Mouse (Mus musculus) heart, postnatal 10 days (tissue): ENCODE results near the gene Tfrc. TPM values are rescaled to one million over a fixed set of nuclear protein-coding genes. Genes with fewer than 3 reads are reported as not detected.
"Not testable (repeated sequence)": the region's sequence is repeated elsewhere in the genome, so short reads cannot be mapped to it uniquely, and the experiment has no call there.

Experiments used
- DNase-seq, 2 experiments: peaks; one replicate each; pipeline ENCODE4 v3.0.0; 2021
- intact Hi-C: fragments of 180-260 bp; cut with DNase I; formaldehyde crosslinking; loops from one replicate; pipeline ENCODE4 v1.15.1; 2025
- total RNA-seq, 2 experiments: library from RNA; stranded (reverse); gene quantifications; 2 replicates each; pipeline ENCODE4 v1.2.3; 2021

Gene Tfrc
- total RNA-seq, 2 experiments from 2014 or later: 180 to 317 TPM

DNA sequence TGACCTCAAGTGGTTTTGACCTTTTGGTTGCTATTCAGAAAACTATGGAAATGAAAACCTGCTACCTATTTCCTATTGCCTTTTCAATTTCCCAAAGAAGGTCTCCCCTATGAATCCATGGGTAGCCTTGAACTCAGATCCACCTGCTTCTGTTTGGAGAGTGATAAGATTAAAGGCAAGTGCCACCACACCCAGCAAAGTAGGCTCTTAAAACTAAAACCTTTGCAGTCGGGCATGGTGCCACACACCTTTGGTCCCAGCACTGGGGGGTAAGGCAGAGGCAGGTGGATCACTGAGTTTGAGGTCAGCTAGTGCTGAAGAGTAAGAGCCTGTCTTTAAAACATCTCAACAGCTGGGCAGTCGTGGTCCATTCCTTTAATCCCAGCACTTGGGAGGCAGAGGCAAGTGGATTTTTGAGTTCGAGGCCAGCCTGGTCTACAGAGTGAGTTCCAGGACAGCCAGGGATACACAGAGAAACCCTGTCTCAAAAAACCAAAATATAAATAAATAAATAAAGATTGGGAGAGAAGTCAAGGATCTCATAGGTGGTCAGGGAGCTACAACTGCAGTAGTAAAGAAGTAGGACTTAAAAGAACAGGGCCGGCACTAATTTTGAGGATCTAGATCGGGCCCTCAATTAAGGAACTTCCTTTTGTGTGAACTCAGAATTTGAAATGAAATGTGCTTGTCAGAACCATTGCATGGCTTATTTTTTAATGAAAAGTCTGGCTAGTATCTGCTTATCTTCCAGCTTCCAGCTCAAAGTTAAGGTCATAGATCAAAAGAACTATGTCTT, 1.9 kb downstream of the Tfrc start:
- peak in 1 of 2 experiments; percentile 17 for DNase-seq
- intact Hi-C loops: loop anchor here (2.0 to 5.0 kb wide), 2 partner anchors 88 to 102 kb away; no protein-coding TSS in a partner anchor

DNA sequence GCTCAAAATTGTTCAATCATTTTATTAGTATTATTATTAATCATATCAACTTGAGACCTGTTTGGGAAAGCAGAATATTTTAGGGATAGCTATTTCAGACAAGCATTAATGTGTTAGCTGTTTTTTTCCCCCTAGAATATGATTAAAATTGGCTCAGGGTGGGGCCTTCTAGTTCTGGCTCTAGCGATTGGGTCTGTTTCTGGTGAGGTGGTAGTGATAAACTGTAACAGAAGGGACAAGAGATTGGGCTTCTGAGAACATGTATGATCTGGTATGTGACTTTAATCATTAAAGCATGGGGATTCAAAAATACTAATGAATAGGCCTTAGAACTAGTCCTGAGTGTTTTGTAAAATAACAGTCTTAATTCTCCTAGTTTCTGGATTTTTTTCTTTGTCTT, 3.3 kb downstream of the Tfrc start:
- intact Hi-C loops: loop anchor here (5.0 kb wide), 1 partner anchor 90 kb away; no protein-coding TSS in a partner anchor
- DNase-seq: no peak

DNA sequence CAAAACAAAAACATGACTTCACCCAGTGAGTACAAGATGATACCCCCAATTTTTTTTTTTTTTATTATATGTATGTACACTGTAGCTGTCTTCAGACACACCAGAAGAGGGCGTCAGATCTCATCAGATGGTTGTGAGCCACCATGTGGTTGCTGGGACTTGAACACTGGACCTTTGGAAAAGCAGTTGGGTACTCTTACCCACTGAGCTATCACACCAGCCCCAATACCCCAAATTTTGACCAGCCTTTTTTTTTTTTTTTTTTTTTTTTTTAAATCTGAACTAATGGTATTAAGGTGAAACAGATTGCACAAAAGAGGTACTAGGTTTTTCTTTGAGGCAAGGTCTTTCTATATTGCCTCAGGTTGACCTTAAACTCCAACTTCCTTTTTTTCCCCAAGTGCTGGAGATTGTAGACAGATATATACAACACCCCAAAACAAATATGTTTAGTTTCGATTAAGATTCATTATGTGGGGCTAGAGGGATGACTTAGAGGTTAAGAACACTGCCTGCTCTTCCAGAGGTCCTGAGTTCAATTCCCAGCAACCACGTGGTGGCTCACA, 4.6 kb downstream of the Tfrc start:
- intact Hi-C loops: loop anchor here (5.0 kb wide), 1 partner anchor 91 kb away; no protein-coding TSS in a partner anchor
- no peak for DNase-seq

DNA sequence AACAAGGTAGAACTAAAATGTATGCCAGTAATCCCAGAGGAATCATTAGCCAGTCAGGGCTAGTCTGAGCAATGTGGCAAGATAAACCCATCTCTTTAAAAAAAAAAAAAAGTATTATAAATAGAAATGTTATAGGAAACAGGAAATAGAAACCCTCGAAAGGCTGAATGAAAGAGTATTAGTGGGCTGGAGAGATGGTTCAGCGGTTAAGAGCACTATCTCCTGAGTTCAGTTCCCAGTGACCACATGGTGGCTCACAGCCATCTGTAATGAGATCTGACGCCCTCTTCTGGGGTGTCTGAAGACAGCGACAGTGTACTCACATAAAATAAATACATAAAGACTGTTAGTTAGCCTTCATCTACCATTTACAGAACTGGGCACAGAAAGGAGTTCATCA, 5.3 kb downstream of the Tfrc start:
- intact Hi-C loops: loop anchor here (5.0 kb wide), 1 partner anchor 92 kb away; no protein-coding TSS in a partner anchor

DNA sequence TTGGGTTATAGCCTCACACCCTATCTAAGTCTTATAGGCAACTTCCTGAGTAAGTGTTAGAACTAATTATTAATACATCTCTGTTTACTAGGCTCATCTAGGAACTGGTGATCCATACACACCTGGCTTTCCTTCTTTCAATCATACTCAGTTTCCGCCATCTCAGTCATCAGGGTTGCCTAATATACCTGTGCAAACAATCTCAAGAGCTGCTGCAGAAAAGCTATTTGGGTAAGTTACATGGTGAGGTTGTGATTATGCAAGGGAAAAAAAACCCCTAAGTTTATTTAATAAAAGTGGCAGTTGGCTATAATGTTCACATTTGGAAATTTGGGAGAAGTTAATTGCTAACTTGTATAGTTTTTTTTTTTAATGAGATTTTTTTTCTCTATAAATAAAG, 10.2 kb downstream of the Tfrc start:
- no peak for DNase-seq
- intact Hi-C loops: no loop called here

More for the DNA sequence above, 5.3 kb downstream of the Tfrc start:
- no peak for DNase-seq

DNA sequence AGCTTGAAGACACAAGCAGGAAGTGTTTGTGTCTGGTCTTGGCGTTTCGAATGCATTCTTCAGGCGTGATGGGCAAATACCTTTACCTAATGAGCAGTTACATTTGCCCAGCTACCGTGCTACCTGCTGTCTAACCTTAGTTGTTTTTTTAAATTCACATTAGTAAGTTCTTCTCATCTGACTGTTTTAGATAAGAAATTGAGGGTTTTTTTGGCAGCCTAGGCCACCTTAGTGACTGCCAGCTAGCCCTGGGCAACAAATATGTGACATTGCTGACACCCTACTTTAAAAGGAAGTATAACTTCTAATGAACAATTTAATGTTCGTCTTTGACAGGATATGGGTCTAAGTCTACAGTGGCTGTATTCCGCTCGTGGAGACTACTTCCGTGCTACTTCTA, 19.4 kb downstream of the Tfrc start:
- intact Hi-C loops: no loop called here
- no peak for DNase-seq

DNA sequence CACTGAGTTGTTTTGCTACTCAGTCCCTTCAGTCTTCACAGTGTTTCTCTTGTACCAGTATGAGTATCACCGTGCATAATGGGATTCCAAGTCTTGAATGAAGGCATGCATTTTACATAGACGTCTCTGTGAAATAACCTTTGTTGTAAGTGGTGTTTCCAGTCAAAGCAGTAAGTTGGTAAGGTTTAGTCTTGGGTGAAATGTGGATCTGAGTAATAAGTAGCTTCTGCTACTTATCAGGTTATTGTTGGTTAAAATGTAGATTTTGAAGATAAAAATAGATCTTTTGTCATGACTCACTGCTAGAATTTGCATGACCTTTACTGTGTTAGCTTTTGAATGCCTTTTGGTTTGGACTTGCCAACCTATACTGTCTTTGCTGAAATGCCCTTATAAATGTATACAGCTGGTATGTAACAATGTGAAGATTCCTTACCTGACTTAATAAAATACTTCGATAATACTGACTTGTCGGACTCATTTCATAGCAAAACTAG, 23.7 kb downstream of the Tfrc start:
- no peak for DNase-seq
- intact Hi-C loops: no loop called here

DNA sequence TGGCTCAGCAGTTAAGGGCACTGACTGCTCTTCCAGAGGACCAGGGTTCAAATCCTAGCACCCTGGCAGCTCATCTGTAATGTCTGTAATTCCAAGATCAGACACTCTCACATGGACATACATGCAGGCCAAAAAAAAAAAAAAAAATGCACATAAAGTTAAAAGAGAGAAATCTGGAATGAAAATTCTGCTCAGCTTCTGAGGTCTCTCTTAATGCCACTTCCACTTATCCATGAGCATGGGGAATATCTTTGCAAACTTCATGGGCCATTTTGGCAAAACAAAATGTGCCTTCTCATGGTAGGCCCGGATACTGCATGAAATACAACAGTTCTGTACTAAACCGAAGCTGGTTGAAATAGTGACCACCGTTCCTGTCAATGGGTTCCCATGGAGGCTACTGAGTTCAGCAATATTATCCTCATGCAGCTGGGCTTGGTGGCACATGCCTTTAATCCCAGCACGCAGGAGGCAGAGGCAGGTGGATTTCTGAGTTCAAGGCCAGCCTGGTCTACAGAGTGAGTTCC, 24.8 kb downstream of the Tfrc start:
- no peak for DNase-seq
- intact Hi-C loops: no loop called here

DNA sequence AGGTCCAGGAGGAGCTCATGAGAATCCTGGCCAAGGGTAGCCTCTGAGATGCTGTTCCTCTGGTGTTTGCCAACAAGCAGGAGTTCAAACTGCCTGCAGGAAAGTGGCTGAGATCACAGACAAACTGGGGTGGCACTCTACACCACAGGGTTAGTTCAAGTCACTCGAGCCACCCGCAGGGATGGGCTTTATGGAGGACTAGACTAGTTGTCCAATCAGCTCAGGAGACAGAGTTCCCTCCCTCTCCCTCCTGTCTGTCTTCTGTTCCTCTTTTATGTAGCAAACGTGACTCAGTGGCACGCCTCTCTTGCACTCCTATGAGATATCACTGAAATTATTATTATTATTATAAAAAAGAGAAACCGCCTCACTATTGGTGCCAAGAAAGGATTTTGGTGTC, 25.5 kb downstream of the Tfrc start:
- intact Hi-C loops: no loop called here
- no peak for DNase-seq

DNA sequence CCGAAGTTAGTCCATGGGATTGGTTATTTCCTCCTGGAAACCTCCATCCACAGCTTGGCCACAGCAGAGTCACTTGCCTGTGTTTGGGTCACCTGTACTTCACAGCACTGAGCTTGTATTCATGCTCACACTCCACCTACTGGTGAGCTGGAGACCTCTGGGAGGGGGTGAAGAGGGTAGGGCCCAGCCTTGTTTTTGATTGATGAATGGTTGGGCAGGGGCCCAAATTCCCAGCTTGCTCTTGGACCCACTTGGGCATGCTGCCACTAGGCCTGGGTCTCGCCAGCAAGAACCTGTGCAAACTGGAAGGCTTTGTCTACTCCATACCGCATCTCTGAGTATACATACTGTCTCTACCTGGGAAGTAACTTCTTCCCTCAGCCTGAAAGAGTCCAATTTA, 26.6 kb downstream of the Tfrc start:
- no peak for DNase-seq
- intact Hi-C loops: loop anchor here (5.0 kb wide), 1 partner anchor 128 kb away; no protein-coding TSS in a partner anchor

DNA sequence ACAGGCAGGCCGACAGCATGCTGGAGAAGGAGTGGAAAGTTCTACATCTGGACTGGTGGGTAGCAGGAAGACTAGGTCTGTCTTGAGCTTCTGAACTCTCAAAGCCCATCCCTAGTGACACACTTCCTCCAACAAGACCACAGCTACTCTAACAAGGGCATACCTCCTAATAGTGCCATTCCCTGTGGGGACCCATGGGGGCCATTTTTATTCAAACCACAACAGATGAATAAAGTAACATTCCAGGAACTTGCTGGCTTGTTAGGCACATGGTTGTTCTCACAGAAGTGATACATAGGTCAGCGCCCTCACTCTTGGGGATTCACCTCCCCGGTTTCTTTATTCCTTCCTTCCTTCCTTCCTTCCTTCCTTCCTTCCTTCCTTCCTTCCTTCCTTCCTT, 27.6 kb downstream of the Tfrc start:
- intact Hi-C loops: loop anchor here (5.0 kb wide), 1 partner anchor 129 kb away; no protein-coding TSS in a partner anchor
- DNase-seq: no peak

DNA sequence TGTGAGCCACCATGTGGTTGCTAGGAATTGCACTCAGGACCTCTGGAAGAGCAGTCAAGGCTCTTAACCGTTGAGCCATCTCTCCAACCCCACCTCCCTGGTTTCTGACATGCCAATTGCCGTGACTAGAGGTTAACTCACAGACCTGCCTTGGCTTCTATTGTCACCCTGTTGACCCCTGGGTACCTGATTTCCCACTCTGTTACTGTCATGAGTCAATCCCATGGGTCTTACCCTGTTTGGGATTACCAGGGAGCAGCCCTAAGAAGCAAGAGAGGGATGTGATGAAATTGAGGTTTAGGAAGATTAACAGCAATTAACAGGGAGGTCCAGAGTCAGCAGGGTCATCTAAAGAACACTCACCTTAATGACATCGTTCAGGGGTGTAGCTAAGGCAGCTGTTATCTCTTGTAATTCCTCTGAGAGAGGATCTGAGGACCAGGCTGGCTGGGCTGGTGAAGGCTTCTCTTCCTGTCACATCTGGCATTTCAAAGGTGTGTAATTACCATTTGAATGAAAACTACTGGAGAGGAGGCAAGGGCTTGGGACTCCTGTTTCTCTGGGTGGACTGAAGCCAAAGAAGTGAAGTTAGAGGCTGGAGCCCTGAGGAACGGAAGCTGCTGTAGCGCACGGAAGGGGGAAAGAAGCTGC, 28.3 kb downstream of the Tfrc start:
- intact Hi-C loops: loop anchor here (5.0 kb wide), 1 partner anchor 130 kb away; no protein-coding TSS in a partner anchor
- no peak for DNase-seq

DNA sequence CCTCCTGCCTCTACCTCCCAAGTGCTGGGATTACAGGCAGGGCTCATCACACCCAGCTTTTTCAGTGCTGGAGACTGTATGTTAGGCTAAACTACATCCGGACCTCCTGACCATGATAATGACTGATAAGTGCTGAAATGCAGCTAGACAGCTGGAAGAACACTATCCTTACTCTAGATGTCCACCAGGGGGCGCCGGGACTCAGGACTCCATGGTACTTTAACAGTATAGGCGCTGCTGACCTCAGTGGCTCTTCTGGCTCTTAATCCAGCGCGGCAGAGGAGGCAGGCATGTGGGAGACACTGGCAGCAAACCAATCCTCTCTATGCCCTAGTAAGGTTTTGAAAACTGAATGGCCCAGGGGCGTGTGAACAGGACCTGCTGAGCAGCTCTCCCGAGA, 29.8 kb downstream of the Tfrc start:
- peak; percentile 83 to 92 for DNase-seq
- intact Hi-C loops: loop anchor here (1.0 to 5.0 kb wide), 3 partner anchors 44 to 131 kb away; no protein-coding TSS in a partner anchor

DNA sequence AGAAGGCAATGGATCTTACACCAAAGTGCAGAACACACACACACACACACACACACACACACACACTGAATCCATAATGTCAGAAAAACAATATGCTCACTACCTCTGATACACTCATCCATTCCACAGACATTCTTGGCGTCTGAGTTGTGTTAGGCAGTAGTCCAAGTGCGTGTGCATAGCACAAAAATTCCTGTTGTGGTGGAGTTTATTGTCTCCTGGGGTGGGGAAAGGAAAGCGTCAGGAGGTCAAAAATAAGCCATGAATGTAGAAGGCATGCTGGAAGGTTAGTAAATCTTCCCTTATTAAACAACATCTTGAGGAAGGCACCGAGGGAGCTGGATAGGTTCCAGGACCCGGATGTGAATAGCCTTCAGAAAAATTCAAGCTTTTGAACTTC, 31.4 kb downstream of the Tfrc start:
- DNase-seq: peak in 1 of 2 experiments; percentile 32
- intact Hi-C loops: no loop called here

DNA sequence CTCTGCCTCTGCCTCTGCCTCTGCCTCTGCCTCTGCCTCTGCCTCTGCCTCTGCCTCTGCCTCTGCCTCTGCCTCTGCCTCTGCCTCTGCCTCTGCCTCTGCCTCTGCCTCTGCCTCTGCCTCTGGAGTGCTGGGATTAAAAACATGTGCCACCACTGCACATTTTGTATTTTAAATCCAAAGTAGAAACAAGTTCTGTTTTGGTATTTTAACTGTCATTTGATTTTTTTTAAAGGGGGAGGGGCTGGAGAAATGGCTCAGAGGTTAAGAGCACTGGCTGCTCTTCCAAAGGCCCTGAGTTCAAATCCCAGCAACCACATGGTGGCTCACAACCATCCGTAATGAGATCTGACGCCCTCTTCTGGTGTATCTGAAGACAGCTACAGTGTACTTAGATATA, 32.0 kb downstream of the Tfrc start:
- DNase-seq, intact Hi-C loops: not testable (repeated sequence)

DNA sequence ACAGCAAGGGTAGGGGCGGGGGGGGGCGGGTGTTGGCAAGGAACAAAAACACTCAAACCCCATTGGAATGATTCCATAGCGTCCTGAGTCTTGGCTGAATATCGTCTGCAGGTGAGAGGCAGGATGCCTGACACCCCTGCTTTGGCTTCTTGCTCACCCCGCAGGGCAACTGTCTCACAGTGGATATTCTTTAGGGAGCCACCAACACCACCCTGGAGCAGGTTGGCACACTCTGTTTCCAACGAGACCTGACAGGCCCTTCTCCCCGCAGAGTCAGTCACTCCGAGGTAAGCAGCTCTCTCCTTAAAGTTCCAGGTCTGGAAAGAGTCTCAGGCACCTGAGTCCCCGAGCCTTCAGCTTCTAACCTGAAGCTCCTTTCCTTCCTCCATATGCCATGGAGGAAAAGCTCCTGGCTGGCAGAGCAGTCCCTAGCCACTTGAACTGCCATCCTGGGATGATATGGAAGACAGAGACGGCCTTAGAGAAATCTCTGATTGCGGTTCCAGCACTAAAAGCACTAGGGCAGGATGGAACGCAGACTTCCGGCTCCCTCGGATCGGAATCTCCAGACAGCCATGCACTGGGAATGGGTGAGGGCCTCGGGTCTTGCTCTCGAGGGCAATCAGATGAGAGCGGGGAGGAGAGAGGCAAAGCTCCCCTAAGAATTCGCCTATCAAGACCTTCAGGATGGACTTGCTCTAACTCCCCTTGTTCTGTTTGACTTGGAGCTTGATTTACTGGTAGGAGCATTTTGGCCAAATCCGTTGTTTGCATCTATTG, 32.9 kb downstream of the Tfrc start:
- intact Hi-C loops: no loop called here
- no peak for DNase-seq

DNA sequence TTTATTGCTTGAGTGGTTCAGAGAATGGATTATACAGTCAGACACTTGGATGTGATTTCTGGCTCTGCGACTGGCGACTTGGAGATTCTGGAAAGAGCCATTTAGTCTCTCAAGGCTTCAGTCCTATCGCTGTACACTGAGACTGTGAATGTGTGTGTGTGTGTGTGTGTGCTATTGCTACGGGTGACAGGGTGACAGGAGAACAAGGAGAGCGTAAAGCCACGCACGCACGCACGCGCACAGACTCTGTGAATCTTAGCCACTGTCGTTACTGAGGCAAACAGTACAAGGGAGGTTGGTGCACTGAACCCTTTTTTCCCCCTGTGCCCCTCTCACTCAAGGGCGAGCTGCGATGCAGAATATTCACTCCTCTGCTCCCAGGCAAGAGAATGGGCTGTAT, 33.6 kb downstream of the Tfrc start:
- intact Hi-C loops: no loop called here
- DNase-seq: no peak

DNA sequence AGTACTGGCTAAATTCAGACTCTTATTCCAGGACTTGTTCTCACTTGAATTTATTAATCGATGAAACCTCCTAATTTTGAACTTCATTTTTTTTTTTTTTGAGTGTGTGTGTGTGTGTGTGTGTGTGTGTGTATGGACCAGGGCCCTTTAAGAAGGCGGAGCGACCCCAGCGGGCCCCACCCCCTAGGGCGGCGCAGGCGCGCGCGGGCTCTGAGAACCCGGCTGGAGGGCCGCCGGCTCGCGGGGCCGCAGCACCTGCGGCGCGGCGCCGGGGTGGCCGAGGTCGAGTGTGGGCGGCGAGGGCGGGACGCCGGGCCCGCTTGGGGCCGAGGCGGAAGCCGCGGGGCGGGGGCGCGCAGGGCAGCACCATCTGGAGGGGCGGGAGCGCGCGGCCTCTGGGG, 34.9 kb downstream of the Tfrc start, which contains the start of gene Tnk2:
Gene Tnk2, plus strand, starts transcription at position 214 of the 401 bp plus-strand sequence.
- intact Hi-C loops: no loop called here
- DNase-seq: peak; percentile 91 to 92

DNA sequence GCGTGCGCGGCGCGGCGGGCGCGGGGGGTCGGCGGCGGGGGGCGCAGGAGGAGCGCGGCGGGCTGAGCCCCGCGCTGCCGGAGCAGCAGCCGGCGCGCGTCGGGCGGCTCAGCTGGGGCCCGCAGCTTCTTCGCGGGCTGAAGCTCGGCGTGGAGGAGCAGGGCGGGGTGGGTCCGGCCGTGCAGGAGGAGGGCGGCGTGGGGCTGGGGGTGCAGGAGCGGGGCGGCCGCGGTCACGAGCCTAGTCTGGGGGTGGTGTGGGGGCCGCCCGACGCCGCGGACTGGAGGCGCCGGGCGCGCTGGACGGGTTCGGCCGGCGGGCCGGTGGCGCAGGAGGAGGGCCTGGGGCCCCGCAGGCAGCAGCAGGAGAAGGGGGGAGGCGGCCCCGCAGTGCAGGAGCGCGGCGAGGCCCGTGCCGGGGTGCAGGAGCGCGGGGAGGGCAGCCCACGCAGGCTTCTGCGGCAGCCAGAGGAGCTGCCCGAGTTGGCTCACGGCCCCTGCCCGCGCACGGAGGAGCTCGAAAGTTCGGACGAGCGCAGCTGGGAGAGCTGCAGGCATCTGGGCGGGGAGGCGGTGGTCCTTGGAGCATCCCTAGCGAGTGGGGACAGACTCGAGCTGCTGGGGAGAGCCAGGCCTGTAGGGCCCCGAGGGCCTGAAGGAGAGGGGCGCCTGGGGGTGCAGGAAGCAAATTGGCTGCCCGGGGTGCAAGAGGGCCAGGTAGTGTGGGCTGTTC, 35.5 kb downstream of the Tfrc start:
- DNase-seq: peak; percentile 51 to 71
- intact Hi-C loops: no loop called here
